Mouse (Mus musculus): ENCODE measurements around the gene Rbm28. TPM values are rescaled to one million over a fixed set of nuclear protein-coding genes. Genes with fewer than 3 reads are reported as not detected.

The Rbm28 gene
- total RNA-seq, 2 experiments from 2014 or later, result 44.5 to 51.7 TPM

GRCm38 (mm10) chr6:29087921-29088709, 76.7 kb downstream of the Rbm28 start:
- no peak for DNase-seq
- intact Hi-C loops (cut with DNase I), result no loop called here

GRCm38 (mm10) chr6:29084401-29084800, 80.4 kb downstream of the Rbm28 start:
- intact Hi-C loops (cut with DNase I), result no loop called here
- no peak for DNase-seq

- intact Hi-C loops (cut with DNase I), result no loop called here
- no peak for DNase-seq
Observed at GRCm38 (mm10) chr6:29082776-29083354, 81.9 kb downstream of the Rbm28 start.

- DNase-seq, result no peak
- intact Hi-C loops (cut with DNase I), result no loop called here
Observed at GRCm38 (mm10) chr6:29081826-29082363, 82.9 kb downstream of the Rbm28 start.

GRCm38 (mm10) chr6:29079291-29079690, 85.5 kb downstream of the Rbm28 start:
- peak; percentile 52 for DNase-seq
- intact Hi-C loops (cut with DNase I), result no loop called here

- no peak for DNase-seq
- intact Hi-C loops (cut with DNase I), result no loop called here
Observed at GRCm38 (mm10) chr6:29074133-29074469, 90.7 kb downstream of the Rbm28 start.

Small RNA genes within 50 kb of the gene (microRNA-seq; reads per million reads assigned to microRNA genes)
- gene Gm24303, result not detected

Other genes with a start within 250 kb of the Rbm28 start
- gene Lep, start 104.8 kb downstream of the Rbm28 start, total RNA-seq (2021), result not detected
- gene Prrt4, start 14.6 kb upstream of the Rbm28 start, total RNA-seq (2021), result 10 to 100 TPM; 15.1 to 19.1 TPM
- gene Impdh1, start 51.4 kb upstream of the Rbm28 start, total RNA-seq (2021), result 10 to 100 TPM; 92.7 to 96.6 TPM
- gene Hilpda, start 107.5 kb upstream of the Rbm28 start, total RNA-seq (2021), result 10 to 100 TPM in 1 of 2 experiments, 1 to 10 TPM in 1; 9.6 to 10.4 TPM
- gene Fam71f2, start 114.6 kb upstream of the Rbm28 start, total RNA-seq (2021), result not detected
- gene Fam71f1, start 154.1 kb upstream of the Rbm28 start, total RNA-seq (2021), result not detected
- gene Calu, start 183.1 kb upstream of the Rbm28 start, total RNA-seq (2021), result 100 to 1,000 TPM; 103 to 107 TPM
- gene Opn1sw, start 223.5 kb upstream of the Rbm28 start, total RNA-seq (2021), result under 1 TPM in 1 of 2 experiments, not detected in 1; 0.32 TPM
- 10 to 100 TPM; 70.7 to 72.5 TPM for gene Ccdc136, start 231.3 kb upstream of the Rbm28 start, total RNA-seq (2021)

All from left cerebral cortex, postnatal 4 days (tissue).